Mouse (Mus musculus) forebrain, embryonic 15.5 days (tissue): Measurements from ENCODE around the gene Chrnd. TPM values are rescaled to one million over a fixed set of nuclear protein-coding genes. Genes with fewer than 3 reads are reported as not detected.

Experiments used
- ATAC-seq: fragments of 200-750 bp; cut with Nextera tagmentation; replicated peaks from 2 replicates; pipeline ENCODE4 v1.8.0; 2017; ENCODE audit warnings: mild to moderate bottlenecking, moderate TSS enrichment, moderate library complexity
- H3K27ac ChIP-seq: fragments of 300-500 bp; sonication (generic); replicated peaks from 2 replicates; pipeline ENCODE4 v1.5.1; 2015; ENCODE audit warnings: mild to moderate bottlenecking, inconsistent platforms
- H3K27me3 ChIP-seq: fragments of 300-500 bp; sonication (generic); 2 replicates; pipeline ENCODE4 v1.6.1; 2015; ENCODE audit warnings: inconsistent platforms
- H3K36me3 ChIP-seq: fragments of 300-500 bp; sonication (generic); 2 replicates; pipeline ENCODE4 v1.6.1; 2015; ENCODE audit warnings: mild to moderate bottlenecking, inconsistent platforms
- H3K4me1 ChIP-seq: fragments of 300-500 bp; sonication (generic); 2 replicates; pipeline ENCODE4 v1.6.1; 2015; ENCODE audit warnings: inconsistent platforms
- H3K4me2 ChIP-seq: fragments of 300-500 bp; sonication (generic); replicated peaks from 2 replicates; pipeline ENCODE4 v1.6.1; 2015; ENCODE audit warnings: mild to moderate bottlenecking, inconsistent platforms
- H3K4me3 ChIP-seq: fragments of 300-500 bp; sonication (generic); 2 replicates; pipeline ENCODE4 v1.5.1; 2015; ENCODE audit warnings: mild to moderate bottlenecking, inconsistent platforms
- H3K9ac ChIP-seq: fragments of 300-500 bp; sonication (generic); replicated peaks from 2 replicates; pipeline ENCODE4 v1.6.1; 2015; ENCODE audit warnings: mild to moderate bottlenecking, inconsistent platforms
- H3K9me3 ChIP-seq: fragments of 300-500 bp; sonication (generic); 2 replicates; pipeline ENCODE4 v1.6.1; 2016; ENCODE audit warnings: inconsistent platforms
- WGBS: fragments of 180-500 bp; shearing (Covaris S2); methylation state at CpG from one replicate; pipeline ENCODE4 v1.1.7; 2015; ENCODE audit warnings: mixed read lengths; 5-methylcytosine and 5-hydroxymethylcytosine counted together
- polyA plus RNA-seq: library from polyadenylated mRNA; unstranded; fragments of >200 nt; fragmentation: Nextera tagmentation; extraction: Ambion mirVana; gene quantifications from 2 replicates; pipeline ENCODE4 v1.2.1, GENCODE M21; 2015

Gene Chrnd
- polyA plus RNA-seq, 1 experiment from 2014 or later = not detected

GRCm38 (mm10) chr1:87164164-87164795 lies 26.1 kb upstream of the Chrnd start:
- 28% methylated on average over 11 of the region's 11 CpGs for WGBS
- no peaks in the 10 kb centered on the region for H3K36me3 ChIP-seq
- ATAC-seq = peak; percentile 57
- no peaks in the 10 kb centered on the region for H3K27me3 ChIP-seq
- H3K4me1 ChIP-seq = peaks cover 20% of the 10 kb centered on the region
- no peaks in the 10 kb centered on the region for H3K9me3 ChIP-seq
- H3K9ac ChIP-seq = no peak overlapping the region
- no peak overlapping the region for H3K4me3 ChIP-seq
- no peak overlapping the region for H3K4me2 ChIP-seq
- H3K27ac ChIP-seq = no peak overlapping the region

GRCm38 (mm10) chr1:87164796-87165184 lies 25.6 kb upstream of the Chrnd start:
- H3K36me3 ChIP-seq = no peaks in the 10 kb centered on the region
- ATAC-seq = peak; percentile 21; the same call in 1 of the 2 replicates
- H3K27me3 ChIP-seq = no peaks in the 10 kb centered on the region
- H3K4me2 ChIP-seq = no peak overlapping the region
- no peak overlapping the region for H3K27ac ChIP-seq
- 31% methylated on average over 9 of the region's 9 CpGs for WGBS
- H3K9me3 ChIP-seq = no peaks in the 10 kb centered on the region
- H3K4me1 ChIP-seq = peaks cover 25% of the 10 kb centered on the region
- no peak overlapping the region for H3K4me3 ChIP-seq
- H3K9ac ChIP-seq = no peak overlapping the region

- WGBS = 12% methylated on average over 17 of the region's 19 CpGs
- no peaks in the 10 kb centered on the region for H3K36me3 ChIP-seq
- ATAC-seq = no peak
- no peak overlapping the region for H3K4me2 ChIP-seq
- peaks cover 21% of the 10 kb centered on the region for H3K4me1 ChIP-seq
- no peak overlapping the region for H3K4me3 ChIP-seq
- H3K27ac ChIP-seq = no peak overlapping the region
- no peak overlapping the region for H3K9ac ChIP-seq
- no peaks in the 10 kb centered on the region for H3K9me3 ChIP-seq
- no peaks in the 10 kb centered on the region for H3K27me3 ChIP-seq
Measured at GRCm38 (mm10) chr1:87170458-87170857, 19.9 kb upstream of the Chrnd start.

- 100% methylated on average over 1 of the region's 1 CpGs for WGBS
- Histone ChIP-seq H3K4me2 (no peak overlapping the region), H3K36me3 (no peaks in the 10 kb centered on the region), H3K9ac (no peak overlapping the region), H3K4me3 (no peak overlapping the region), H3K9me3 (no peaks in the 10 kb centered on the region), H3K4me1 (peaks cover 30% of the 10 kb centered on the region), H3K27me3 (no peaks in the 10 kb centered on the region), H3K27ac (no peak overlapping the region)
- no peak for ATAC-seq
Measured at GRCm38 (mm10) chr1:87171312-87171711, 19.1 kb upstream of the Chrnd start.

- Histone ChIP-seq H3K4me2 (no peak overlapping the region), H3K9ac (no peak overlapping the region), H3K27ac (no peak overlapping the region), H3K36me3 (no peaks in the 10 kb centered on the region), H3K4me3 (no peak overlapping the region), H3K9me3 (no peaks in the 10 kb centered on the region), H3K4me1 (peaks cover 32% of the 10 kb centered on the region), H3K27me3 (no peaks in the 10 kb centered on the region)
- WGBS = 48% methylated on average over 9 of the region's 9 CpGs
- no peak for ATAC-seq
Measured at GRCm38 (mm10) chr1:87172316-87172715, 18.1 kb upstream of the Chrnd start.

GRCm38 (mm10) chr1:87174006-87174955 lies 16.1 kb upstream of the Chrnd start:
- Histone ChIP-seq H3K36me3 (no peaks in the 10 kb centered on the region), H3K9me3 (no peaks in the 10 kb centered on the region), H3K4me2 (no peak overlapping the region), H3K9ac (no peak overlapping the region), H3K27ac (no peak overlapping the region), H3K4me1 (peaks cover 25% of the 10 kb centered on the region), H3K4me3 (no peak overlapping the region), H3K27me3 (no peaks in the 10 kb centered on the region)
- ATAC-seq = peak; percentile 7; the same call in 1 of the 2 replicates
- WGBS = 23% methylated on average over 28 of the region's 28 CpGs

GRCm38 (mm10) chr1:87175852-87176292 lies 14.5 kb upstream of the Chrnd start:
- H3K27me3 ChIP-seq = no peaks in the 10 kb centered on the region
- no peaks in the 10 kb centered on the region for H3K36me3 ChIP-seq
- WGBS = 1% methylated on average over 11 of the region's 11 CpGs
- peak overlapping the region; percentile 78 for H3K27ac ChIP-seq
- 0 out of 2 replicates have a peak overlapping the region, but pooled peaks have one; percentile 21 for H3K4me2 ChIP-seq
- H3K4me3 ChIP-seq = no peak overlapping the region
- ATAC-seq = peak; percentile 80
- H3K9ac ChIP-seq = no peak overlapping the region
- H3K9me3 ChIP-seq = no peaks in the 10 kb centered on the region
- peaks cover 12% of the 10 kb centered on the region for H3K4me1 ChIP-seq

- no peak overlapping the region for H3K27ac ChIP-seq
- no peak overlapping the region for H3K4me3 ChIP-seq
- peaks cover 20% of the 10 kb centered on the region for H3K4me1 ChIP-seq
- ATAC-seq = no peak
- no peak overlapping the region for H3K4me2 ChIP-seq
- no peaks in the 10 kb centered on the region for H3K9me3 ChIP-seq
- H3K36me3 ChIP-seq = no peaks in the 10 kb centered on the region
- H3K9ac ChIP-seq = no peak overlapping the region
- 69% methylated on average over 5 of the region's 5 CpGs for WGBS
- peaks cover 16% of the 10 kb centered on the region for H3K27me3 ChIP-seq
Measured at GRCm38 (mm10) chr1:87180896-87181295, 9.5 kb upstream of the Chrnd start.

- Histone ChIP-seq H3K36me3 (no peaks in the 10 kb centered on the region), H3K4me1 (peaks cover 22% of the 10 kb centered on the region), H3K27ac (no peak within 1 kb of the TSS), H3K4me3 (no peak within 1 kb of the TSS), H3K4me2 (no peak within 1 kb of the TSS), H3K9me3 (no peaks in the 10 kb centered on the region), H3K27me3 (peaks cover 22% of the 10 kb centered on the region), H3K9ac (no peak within 1 kb of the TSS)
- 50% methylated on average over 9 of the region's 9 CpGs for WGBS
- no peak for ATAC-seq
Measured at GRCm38 (mm10) chr1:87183013-87183412, 7.4 kb upstream of the Chrnd start, which contains the start of gene Prss56. Prss56 (plus strand) TSS chr1:87183313.

GRCm38 (mm10) chr1:87183998-87184750 lies 6.2 kb upstream of the Chrnd start:
- ATAC-seq = no peak
- no peak overlapping the region for H3K27ac ChIP-seq
- H3K36me3 ChIP-seq = no peaks in the 10 kb centered on the region
- H3K4me3 ChIP-seq = peak overlapping the region; percentile 18; the same call in 1 of the 2 replicates
- WGBS = 34% methylated on average over 15 of the region's 15 CpGs
- peaks cover 23% of the 10 kb centered on the region for H3K27me3 ChIP-seq
- no peaks in the 10 kb centered on the region for H3K9me3 ChIP-seq
- H3K4me1 ChIP-seq = peaks cover 22% of the 10 kb centered on the region
- no peak overlapping the region for H3K9ac ChIP-seq
- peak overlapping the region; percentile 90 for H3K4me2 ChIP-seq

GRCm38 (mm10) chr1:87184751-87185139 lies 5.7 kb upstream of the Chrnd start:
- Histone ChIP-seq H3K4me2 (peak overlapping the region; percentile 90), H3K9ac (0 out of 2 replicates have a peak overlapping the region, but pooled peaks have one; percentile 13), H3K27ac (no peak overlapping the region), H3K36me3 (no peaks in the 10 kb centered on the region), H3K9me3 (no peaks in the 10 kb centered on the region), H3K27me3 (peaks cover 23% of the 10 kb centered on the region), H3K4me1 (peaks cover 22% of the 10 kb centered on the region), H3K4me3 (peak overlapping the region; percentile 18; the same call in 1 of the 2 replicates)
- WGBS = 14% methylated on average over 20 of the region's 20 CpGs
- ATAC-seq = peak; percentile 36
